Comparison of ENCODE assay signal across 14 mouse cellular contexts in genomic region chr2:143696704-143697103, GRCm38 (mm10).
DNase-seq lines count a peak whose midpoint lies in the region; ATAC-seq lines count a peak whose summit lies in the region.
"Had no signal": no experiment of that assay in that cellular context is flagged by ENCODE, and none has a peak within 500 bp of the region (broad histone marks: within the 10 kb centered on the region; RNA-seq: fewer than 3 reads in every experiment).

No protein-coding gene starts in this region.

- no peak overlapping the region for H3K4me3 ChIP-seq in embryonic facial prominence, embryonic 13.5 days
- H3K4me3 ChIP-seq in embryonic facial prominence, embryonic 10.5 days = no peak overlapping the region
- H3K4me3 ChIP-seq in kidney, embryonic 14.5 days (ENCODE audit: low read length) = no peak overlapping the region
- no peak overlapping the region for H3K4me3 ChIP-seq in neural tube, embryonic 14.5 days (ENCODE audit: low read depth, low read length)
- H3K4me3 ChIP-seq: intestine, embryonic 15.5 days; limb, embryonic 13.5 days; lung, embryonic 15.5 days had no signal

- WGBS in embryonic facial prominence, embryonic 13.5 days = 92% methylated on average over 7 of the region's 7 CpGs
- 95% methylated on average over 7 of the region's 7 CpGs for WGBS in embryonic facial prominence, embryonic 10.5 days
- WGBS in kidney, embryonic 14.5 days = 89% methylated on average over 7 of the region's 7 CpGs
- WGBS in neural tube, embryonic 14.5 days = 86% methylated on average over 7 of the region's 7 CpGs

- no peak overlapping the region for H3K9ac ChIP-seq in embryonic facial prominence, embryonic 13.5 days
- no peak overlapping the region for H3K9ac ChIP-seq in kidney, embryonic 14.5 days (ENCODE audit: low read depth, low read length)
- no peak overlapping the region for H3K9ac ChIP-seq in neural tube, embryonic 14.5 days (replicated peaks; ENCODE audit: low read depth, low read length)
- H3K9ac ChIP-seq: intestine, embryonic 15.5 days; limb, embryonic 13.5 days; lung, embryonic 15.5 days had no signal

- H3K4me1 ChIP-seq in embryonic facial prominence, embryonic 13.5 days = peaks cover 5% of the 10 kb centered on the region; the same call in 1 of the 2 replicates
- H3K4me1 ChIP-seq in embryonic facial prominence, embryonic 10.5 days = 0 out of 2 replicates have a peak, but pooled peaks cover 5% of the 10 kb centered on the region
- H3K4me1 ChIP-seq in kidney, embryonic 14.5 days (ENCODE audit: control insufficient read depth, insufficient read depth, low read length) = peaks cover 5% of the 10 kb centered on the region; the same call in 1 of the 2 replicates
- H3K4me1 ChIP-seq in neural tube, embryonic 14.5 days (ENCODE audit: control insufficient read depth, insufficient read depth, low read length) = no peaks in the 10 kb centered on the region
- H3K4me1 ChIP-seq: intestine, embryonic 15.5 days; limb, embryonic 13.5 days; lung, embryonic 15.5 days had no signal

- H3K27ac ChIP-seq in embryonic facial prominence, embryonic 13.5 days = no peak overlapping the region
- no peak overlapping the region for H3K27ac ChIP-seq in embryonic facial prominence, embryonic 10.5 days (replicated peaks)
- peak overlapping the region; percentile 55; the same call in 1 of the 2 replicates for H3K27ac ChIP-seq in kidney, embryonic 14.5 days (ENCODE audit: low read depth, low read length)
- H3K27ac ChIP-seq in neural tube, embryonic 14.5 days (ENCODE audit: low read depth, low read length) = peak overlapping the region; percentile 3
- H3K27ac ChIP-seq: intestine, embryonic 15.5 days; limb, embryonic 13.5 days; lung, embryonic 15.5 days had no signal

- H3K9me3 ChIP-seq in embryonic facial prominence, embryonic 13.5 days = peaks cover 8% of the 10 kb centered on the region
- H3K9me3 ChIP-seq in embryonic facial prominence, embryonic 10.5 days = no peaks in the 10 kb centered on the region; the same call in 1 of the 2 replicates
- peaks cover 8% of the 10 kb centered on the region; the same call in 1 of the 2 replicates for H3K9me3 ChIP-seq in kidney, embryonic 14.5 days (ENCODE audit: control insufficient read depth, low read length)
- H3K9me3 ChIP-seq in neural tube, embryonic 14.5 days (ENCODE audit: control insufficient read depth, low read length) = 0 out of 2 replicates have a peak, but pooled peaks cover 3% of the 10 kb centered on the region
- H3K9me3 ChIP-seq: intestine, embryonic 15.5 days had no signal

- H3K27me3 ChIP-seq in embryonic facial prominence, embryonic 13.5 days = no peaks in the 10 kb centered on the region
- H3K27me3 ChIP-seq in embryonic facial prominence, embryonic 10.5 days (replicated peaks; ENCODE audit: low read depth, poor library complexity, severe bottlenecking) = no peaks in the 10 kb centered on the region
- H3K27me3 ChIP-seq in kidney, embryonic 14.5 days (ENCODE audit: control insufficient read depth, insufficient read depth, low read length) = no peaks in the 10 kb centered on the region
- H3K27me3 ChIP-seq in neural tube, embryonic 14.5 days (ENCODE audit: control insufficient read depth, insufficient read depth, low read length) = no peaks in the 10 kb centered on the region
- H3K27me3 ChIP-seq: intestine, embryonic 15.5 days; limb, embryonic 13.5 days; lung, embryonic 15.5 days had no signal

- DNase-seq in embryonic facial prominence, embryonic 10.5 days (ENCODE audit: low spot score) = no peak
- no peak for DNase-seq in kidney, adult 11 months
- peak; percentile 39 to 46 for DNase-seq in right cerebral cortex, postnatal 10 days (ENCODE audit: low spot score in 2 of 2)
- DNase-seq in right cerebral cortex, adult 2 months (ENCODE audit: low spot score in 2 of 2) = no peak
- no peak for DNase-seq in cerebellum, adult 8-10 months
- DNase-seq: cerebellum, adult 18-20 months; gastrocnemius, postnatal 25 days; thymus, adult 2 months had no signal

- no peaks in the 10 kb centered on the region for H3K36me3 ChIP-seq in embryonic facial prominence, embryonic 13.5 days
- no peaks in the 10 kb centered on the region for H3K36me3 ChIP-seq in embryonic facial prominence, embryonic 10.5 days (replicated peaks)
- no peaks in the 10 kb centered on the region for H3K36me3 ChIP-seq in kidney, embryonic 14.5 days (ENCODE audit: control insufficient read depth, insufficient read depth, low read length)
- H3K36me3 ChIP-seq in neural tube, embryonic 14.5 days (ENCODE audit: control insufficient read depth, insufficient read depth, low read length) = no peaks in the 10 kb centered on the region
- H3K36me3 ChIP-seq: intestine, embryonic 15.5 days; limb, embryonic 13.5 days; lung, embryonic 15.5 days had no signal

- ATAC-seq in embryonic facial prominence, embryonic 13.5 days (ENCODE audit: insufficient number of reproducible peaks, insufficient read depth, low FRiP score, low TSS enrichment, low read depth) = peak; percentile 15; the same call in 1 of the 2 replicates
- peak; percentile 16; the same call in 1 of the 2 replicates for ATAC-seq in kidney, embryonic 14.5 days (ENCODE audit: low FRiP score, low TSS enrichment)
- ATAC-seq in neural tube, embryonic 14.5 days (ENCODE audit: low read depth) = no peak
- ATAC-seq: intestine, embryonic 15.5 days had no signal

- no peak overlapping the region for H3K4me2 ChIP-seq in embryonic facial prominence, embryonic 13.5 days
- no peak overlapping the region for H3K4me2 ChIP-seq in kidney, embryonic 14.5 days (replicated peaks; ENCODE audit: low read depth, low read length)
- no peak overlapping the region for H3K4me2 ChIP-seq in neural tube, embryonic 14.5 days (ENCODE audit: low read depth, low read length)
- H3K4me2 ChIP-seq: intestine, embryonic 15.5 days; lung, embryonic 15.5 days had no signal

Comparison
In these comparisons a context has a peak if more than half of its experiments do, and no peak if none do; other contexts are left out.
1. DNase-seq: peak in right cerebral cortex, postnatal 10 days (2 of 2); none in embryonic facial prominence, embryonic 10.5 days (single experiment), kidney, adult 11 months (single experiment), right cerebral cortex, adult 2 months (0 of 2) and cerebellum, adult 8-10 months (single experiment).
2. H3K27ac ChIP-seq: peak in kidney, embryonic 14.5 days (single experiment) and neural tube, embryonic 14.5 days (single experiment); none in embryonic facial prominence, embryonic 13.5 days (single experiment) and embryonic facial prominence, embryonic 10.5 days (single experiment).